Mouse (Mus musculus) midbrain, embryonic 15.5 days (tissue): ENCODE results near the gene Cdkl2. TPM values are rescaled to one million over a fixed set of nuclear protein-coding genes. Genes with fewer than 3 reads are reported as not detected.

Source experiments
- ATAC-seq: fragments of 200-750 bp; cut with Nextera tagmentation; replicated peaks from 2 replicates; pipeline ENCODE4 v1.8.0; 2017; ENCODE audit warnings: moderate TSS enrichment
- H3K27ac ChIP-seq: fragments of 300-500 bp; sonication (generic); 2 replicates; pipeline ENCODE4 v1.5.1; 2015; ENCODE audit warnings: mild to moderate bottlenecking, inconsistent platforms
- H3K27me3 ChIP-seq: fragments of 300-500 bp; sonication (generic); replicated peaks from 2 replicates; pipeline ENCODE4 v1.6.1; 2015; ENCODE audit warnings: inconsistent platforms
- H3K36me3 ChIP-seq: fragments of 300-500 bp; sonication (generic); replicated peaks from 2 replicates; pipeline ENCODE4 v1.6.1; 2015; ENCODE audit warnings: inconsistent platforms
- H3K4me1 ChIP-seq: fragments of 300-500 bp; sonication (generic); 2 replicates; pipeline ENCODE4 v1.6.1; 2015; ENCODE audit warnings: inconsistent platforms
- H3K4me2 ChIP-seq: fragments of 300-500 bp; sonication (generic); 2 replicates; pipeline ENCODE4 v1.6.1; 2015; ENCODE audit warnings: inconsistent platforms, mild to moderate bottlenecking, moderate library complexity
- H3K4me3 ChIP-seq: fragments of 300-500 bp; sonication (generic); 2 replicates; pipeline ENCODE4 v1.5.1; 2015; ENCODE audit warnings: mild to moderate bottlenecking, inconsistent platforms
- H3K9ac ChIP-seq: fragments of 300-500 bp; sonication (generic); 2 replicates; pipeline ENCODE4 v1.6.1; 2015; ENCODE audit warnings: mild to moderate bottlenecking, inconsistent platforms
- H3K9me3 ChIP-seq: fragments of 300-500 bp; sonication (generic); 2 replicates; pipeline ENCODE4 v1.6.1; 2016; ENCODE audit warnings: inconsistent platforms
- WGBS: fragments of 180-500 bp; shearing (Covaris S2); methylation state at CpG from one replicate; pipeline ENCODE4 v1.1.7; 2015; ENCODE audit warnings: mixed read lengths; 5-methylcytosine and 5-hydroxymethylcytosine counted together
- polyA plus RNA-seq: library from polyadenylated mRNA; unstranded; fragments of >200 nt; fragmentation: Nextera tagmentation; extraction: Ambion mirVana; gene quantifications from 2 replicates; pipeline ENCODE4 v1.2.1, GENCODE M21; 2015

The Cdkl2 gene
- 9.8 and 10.5 TPM in 2 replicates for polyA plus RNA-seq

DNA sequence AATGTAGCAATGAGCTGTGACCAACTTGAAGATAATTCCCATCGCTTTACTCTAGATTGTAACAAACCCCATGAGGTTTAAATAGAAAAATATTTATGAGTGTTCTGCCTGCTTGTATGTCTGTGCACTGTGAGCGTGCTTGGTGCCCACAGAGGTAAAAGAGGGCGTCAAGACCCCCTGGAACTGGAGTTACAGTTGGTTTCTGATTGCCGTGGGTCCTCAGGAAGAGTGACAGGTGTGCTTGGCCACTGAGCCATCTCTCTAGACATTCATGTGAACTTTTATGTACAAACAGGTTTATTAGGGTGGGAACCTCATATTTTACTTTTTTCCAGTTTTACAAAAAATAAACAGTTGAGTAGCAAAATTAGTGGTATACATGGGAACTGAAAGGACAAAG is at the start of gene Cdkl2:
TSS of gene Cdkl2 (minus strand) at position 101 of the 400 bp plus-strand sequence.
- Histone ChIP-seq H3K27me3 (peaks cover 4% of the 10 kb centered on the region; the same call in 1 of the 2 replicates), H3K4me3 (peak within 1 kb of the TSS; percentile 80), H3K4me2 (peak within 1 kb of the TSS; percentile 91), H3K9me3 (no peaks in the 10 kb centered on the region), H3K4me1 (no peaks in the 10 kb centered on the region; the same call in 1 of the 2 replicates), H3K36me3 (no peaks in the 10 kb centered on the region), H3K27ac (peak within 1 kb of the TSS; percentile 72), H3K9ac (peak within 1 kb of the TSS; percentile 43)
- ATAC-seq = no peak
- WGBS = 75% methylated on average over 4 of the region's 4 CpGs

DNA sequence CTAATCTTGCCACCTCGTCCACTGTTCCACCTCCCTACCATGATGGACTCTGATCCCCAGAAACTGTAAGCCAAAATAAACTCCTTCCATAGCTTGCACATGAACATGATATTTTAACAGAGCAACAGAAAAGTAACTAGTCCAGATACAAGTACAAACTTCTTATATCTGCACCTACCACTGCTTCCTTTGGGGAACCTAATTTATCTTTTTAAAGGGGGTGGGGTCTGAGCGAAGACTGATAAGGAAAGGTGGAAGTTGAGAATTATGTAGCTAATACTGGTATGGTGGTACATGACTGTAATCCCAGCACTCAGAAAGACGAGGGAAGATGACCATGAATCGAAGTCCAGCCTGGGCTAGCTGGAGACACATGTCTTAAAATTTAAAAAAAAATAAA is 43.8 kb upstream of the Cdkl2 start:
- no peak overlapping the region for H3K9ac ChIP-seq
- WGBS = 95% methylated on average over 4 of the region's 4 CpGs
- no peaks in the 10 kb centered on the region for H3K27me3 ChIP-seq

DNA sequence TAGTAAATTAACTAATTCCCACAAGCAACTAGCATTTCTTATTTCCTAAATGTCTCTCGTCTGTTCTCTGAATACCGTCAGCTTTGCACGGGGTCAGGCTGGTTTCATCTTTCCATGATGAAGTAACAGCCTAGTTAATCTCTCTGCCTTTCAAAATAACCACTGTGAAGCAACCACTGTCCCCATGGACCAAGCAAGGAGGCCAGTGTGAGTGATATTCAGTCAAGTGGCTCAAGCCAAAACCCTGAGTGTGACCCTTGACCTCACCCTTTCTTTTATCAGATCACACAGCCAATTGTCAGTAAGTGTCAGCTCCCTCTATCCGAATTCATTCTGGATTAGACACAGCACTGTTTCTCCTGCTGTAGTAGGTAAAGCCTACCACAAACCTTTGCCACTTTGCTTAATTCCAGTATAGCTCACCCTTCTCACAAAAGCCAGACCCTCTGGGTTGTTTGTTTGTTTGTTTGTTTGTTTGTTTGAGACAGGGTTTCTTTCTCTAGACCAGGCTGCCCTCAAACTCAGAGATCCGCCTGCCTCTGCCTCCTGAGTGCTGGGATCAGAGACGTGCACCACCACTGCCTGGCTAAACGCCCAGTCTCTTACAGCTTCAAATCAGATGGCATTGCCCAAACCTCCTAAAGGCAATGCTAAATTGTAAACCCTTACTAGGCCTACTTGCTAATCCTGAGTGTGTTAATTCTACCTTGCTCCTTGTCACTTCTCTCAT is 42.3 kb upstream of the Cdkl2 start:
- H3K4me3 ChIP-seq = no peak overlapping the region

More for the DNA sequence above, 43.8 kb upstream of the Cdkl2 start:
- Histone ChIP-seq H3K4me1 (peaks cover 7% of the 10 kb centered on the region; the same call in 1 of the 2 replicates), H3K27ac (no peak overlapping the region), H3K9me3 (no peaks in the 10 kb centered on the region), H3K4me3 (no peak overlapping the region), H3K36me3 (no peaks in the 10 kb centered on the region), H3K4me2 (no peak overlapping the region)
- no peak for ATAC-seq

DNA sequence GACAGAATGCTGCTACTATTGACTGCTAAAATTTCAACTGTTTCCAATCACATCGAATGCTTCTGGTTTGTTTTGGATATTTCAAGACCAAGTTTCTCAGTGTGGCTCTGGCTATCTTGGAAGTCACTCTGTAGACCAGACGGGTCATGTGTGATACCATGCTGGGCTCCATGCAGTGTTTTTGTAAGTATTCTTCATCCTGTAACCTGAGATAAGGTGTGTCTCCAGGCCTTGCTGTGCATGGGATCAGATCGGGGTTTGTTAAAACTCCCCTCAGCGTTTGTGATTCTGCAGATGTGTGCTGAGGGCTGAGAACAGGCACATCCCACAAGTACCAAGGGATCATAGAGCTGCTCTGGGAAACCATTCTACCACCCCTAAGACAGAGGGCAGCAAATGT is 41.6 kb upstream of the Cdkl2 start:
- Histone ChIP-seq H3K4me2 (no peak overlapping the region), H3K36me3 (no peaks in the 10 kb centered on the region), H3K27ac (no peak overlapping the region), H3K9ac (no peak overlapping the region), H3K9me3 (no peaks in the 10 kb centered on the region), H3K4me1 (peaks cover 27% of the 10 kb centered on the region), H3K4me3 (no peak overlapping the region), H3K27me3 (no peaks in the 10 kb centered on the region)
- WGBS = 82% methylated on average over 4 of the region's 4 CpGs
- ATAC-seq = no peak

More for the DNA sequence above, 42.3 kb upstream of the Cdkl2 start:
- Histone ChIP-seq H3K4me1 (peaks cover 20% of the 10 kb centered on the region), H3K9ac (no peak overlapping the region), H3K4me2 (no peak overlapping the region), H3K36me3 (no peaks in the 10 kb centered on the region), H3K9me3 (no peaks in the 10 kb centered on the region), H3K27me3 (no peaks in the 10 kb centered on the region), H3K27ac (no peak overlapping the region)
- 81% methylated on average over 7 of the region's 7 CpGs for WGBS
- ATAC-seq = no peak

DNA sequence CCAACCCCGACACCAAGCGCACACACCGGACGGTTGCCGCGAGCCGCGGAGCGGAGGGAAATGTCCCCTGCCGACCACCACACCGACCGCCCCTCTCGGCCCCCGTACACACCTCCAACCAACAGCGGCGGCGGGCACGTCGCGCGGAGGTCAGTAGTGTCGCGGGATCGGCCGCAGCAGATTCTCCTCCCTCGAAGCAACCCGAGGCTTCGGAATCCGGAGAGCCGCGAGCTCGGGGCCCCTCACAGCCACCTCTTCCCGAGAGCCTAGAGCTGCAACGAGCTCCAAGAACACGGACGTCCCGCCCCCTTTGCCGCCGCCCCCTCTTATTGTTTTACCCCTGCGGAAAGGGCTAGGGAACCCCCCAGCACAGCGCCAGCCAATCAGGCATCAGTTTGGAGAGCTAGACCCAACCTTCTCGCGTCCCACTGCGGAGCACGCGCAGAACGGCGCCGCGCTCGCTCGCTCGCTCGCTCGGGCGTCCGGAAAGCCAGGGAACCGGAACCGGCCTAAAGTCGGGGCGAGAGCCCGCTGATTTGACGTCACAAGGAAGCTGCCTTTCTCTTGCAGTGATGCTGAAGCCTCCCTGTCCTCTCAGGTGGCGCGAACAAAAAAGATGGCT is 39.8 kb upstream of the Cdkl2 start, which contains the start of gene G3bp2:
TSS of gene G3bp2 (minus strand) at position 303 of the 622 bp plus-strand sequence.
- Histone ChIP-seq H3K27ac (peak within 1 kb of the TSS; percentile 95), H3K9me3 (no peaks in the 10 kb centered on the region), H3K4me3 (peak within 1 kb of the TSS; percentile 66), H3K4me1 (peaks cover 39% of the 10 kb centered on the region), H3K27me3 (no peaks in the 10 kb centered on the region), H3K9ac (peak within 1 kb of the TSS; percentile 84), H3K4me2 (peak within 1 kb of the TSS; percentile 74), H3K36me3 (no peaks in the 10 kb centered on the region)
- peak; percentile 98 for ATAC-seq
- 0% methylated on average over 65 of the region's 65 CpGs for WGBS

DNA sequence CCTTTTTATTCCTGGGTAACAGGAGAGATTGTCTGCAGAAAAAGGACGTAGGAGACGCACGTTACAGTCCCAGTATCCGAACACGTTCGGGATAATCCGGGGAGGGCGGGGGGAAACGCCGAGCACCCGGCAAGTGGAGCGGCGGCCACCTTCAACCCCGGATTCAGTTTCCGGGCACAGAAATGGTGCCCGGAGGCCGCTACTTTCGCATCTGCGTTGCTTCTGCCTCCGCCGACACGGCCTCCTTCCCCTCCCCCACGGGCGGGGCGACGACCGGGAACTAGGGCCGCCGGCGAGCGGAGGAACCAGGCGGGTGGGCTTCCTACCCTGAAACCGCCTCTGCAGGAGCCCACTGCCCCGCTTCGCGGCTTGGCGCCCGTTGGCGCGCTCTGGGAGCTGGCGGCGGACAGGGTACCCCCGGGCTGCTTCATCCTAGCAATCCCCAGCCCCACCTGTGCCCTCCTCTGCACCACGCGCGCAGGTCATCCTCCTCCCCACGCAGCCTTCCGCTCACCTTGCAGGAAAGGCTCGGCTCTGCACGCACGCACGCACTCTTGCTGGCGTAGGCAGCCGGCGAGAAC is 39.2 kb upstream of the Cdkl2 start:
- Histone ChIP-seq H3K36me3 (no peaks in the 10 kb centered on the region), H3K4me1 (peaks cover 39% of the 10 kb centered on the region), H3K27ac (peak overlapping the region; percentile 95), H3K27me3 (no peaks in the 10 kb centered on the region), H3K4me3 (peak overlapping the region; percentile 66), H3K9ac (peak overlapping the region; percentile 84), H3K4me2 (peak overlapping the region; percentile 74), H3K9me3 (no peaks in the 10 kb centered on the region)
- peak; percentile 85 for ATAC-seq
- under 1% methylated on average over 54 of the region's 55 CpGs for WGBS

DNA sequence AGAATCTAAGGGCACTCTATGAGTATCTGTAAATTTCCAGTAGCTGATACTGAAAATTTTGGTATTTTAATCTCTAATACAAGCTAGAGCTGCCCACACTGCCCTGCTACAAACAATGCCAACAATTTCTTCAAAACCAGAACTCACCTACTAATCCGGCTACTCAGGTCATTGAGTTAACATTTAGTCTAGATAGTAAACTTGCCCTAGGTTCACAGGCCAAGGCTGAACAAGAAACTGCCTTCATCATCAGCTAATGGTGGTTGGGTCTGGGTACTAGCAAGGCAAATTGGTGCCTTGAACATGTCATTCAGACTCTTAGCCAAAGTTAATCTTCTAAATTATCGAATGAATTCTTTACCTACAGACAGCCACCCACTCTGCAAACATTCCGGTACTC is 37.6 kb upstream of the Cdkl2 start:
- ATAC-seq = no peak

DNA sequence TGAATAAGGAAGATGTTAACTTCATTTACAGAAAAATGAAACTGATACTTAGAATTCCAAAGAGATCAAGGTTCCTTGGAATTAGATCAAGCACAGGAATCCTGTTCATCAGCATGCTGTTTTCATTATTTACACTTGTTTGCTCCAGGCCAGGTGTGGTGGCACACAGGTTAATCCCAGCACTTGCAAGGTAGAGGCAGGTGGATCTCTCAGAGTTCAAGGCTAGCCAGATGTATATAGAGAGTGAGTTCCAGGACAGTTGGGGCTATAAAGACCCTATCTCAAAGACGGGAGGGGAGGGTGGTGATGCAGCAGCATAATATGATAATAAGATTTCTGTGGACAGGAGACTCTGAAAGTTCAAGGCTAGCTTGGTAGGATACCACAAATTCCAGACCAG is 36.7 kb upstream of the Cdkl2 start:
- no peak overlapping the region for H3K4me3 ChIP-seq
- WGBS = 72% methylated on average over 1 of the region's 1 CpGs
- no peaks in the 10 kb centered on the region for H3K9me3 ChIP-seq
- H3K27me3 ChIP-seq = no peaks in the 10 kb centered on the region
- no peak for ATAC-seq
- no peak overlapping the region for H3K9ac ChIP-seq
- no peaks in the 10 kb centered on the region for H3K36me3 ChIP-seq
- H3K4me2 ChIP-seq = 0 out of 2 replicates have a peak overlapping the region, but pooled peaks have one; percentile 74
- no peak overlapping the region for H3K27ac ChIP-seq
- peaks cover 39% of the 10 kb centered on the region for H3K4me1 ChIP-seq

More for the DNA sequence above, 37.6 kb upstream of the Cdkl2 start:
- peaks cover 39% of the 10 kb centered on the region for H3K4me1 ChIP-seq
- H3K9ac ChIP-seq = no peak overlapping the region
- H3K9me3 ChIP-seq = no peaks in the 10 kb centered on the region
- H3K27me3 ChIP-seq = no peaks in the 10 kb centered on the region
- no peak overlapping the region for H3K27ac ChIP-seq
- peak overlapping the region; percentile 74 for H3K4me2 ChIP-seq
- whole genome bisulfite sequencing = 77% methylated on average over 3 of the region's 3 CpGs
- peak overlapping the region; percentile 66 for H3K4me3 ChIP-seq
- H3K36me3 ChIP-seq = no peaks in the 10 kb centered on the region

DNA sequence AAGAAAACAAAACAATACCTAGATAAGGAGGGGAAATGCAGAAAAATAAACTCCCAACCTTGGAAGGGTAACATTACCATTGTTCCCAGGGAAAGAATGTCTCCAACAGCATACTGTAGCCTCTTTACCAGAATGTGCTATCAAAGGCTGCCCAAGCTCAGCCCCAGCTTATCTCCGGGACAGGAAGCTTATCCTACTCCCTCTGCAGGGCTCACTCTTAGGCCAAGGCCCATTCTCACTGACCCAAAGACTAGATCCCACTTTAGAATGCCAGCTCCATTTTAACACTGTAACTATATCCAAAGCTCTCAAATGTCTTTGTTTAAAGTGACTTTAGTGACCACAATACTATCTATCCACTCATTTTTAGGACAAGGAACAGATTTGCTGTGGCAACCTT is 35.6 kb upstream of the Cdkl2 start:
- Histone ChIP-seq H3K9me3 (no peaks in the 10 kb centered on the region), H3K9ac (no peak overlapping the region), H3K27me3 (no peaks in the 10 kb centered on the region), H3K4me3 (no peak overlapping the region), H3K4me2 (no peak overlapping the region), H3K27ac (no peak overlapping the region), H3K36me3 (no peaks in the 10 kb centered on the region), H3K4me1 (peaks cover 34% of the 10 kb centered on the region)
- ATAC-seq = no peak
- WGBS = 74% methylated on average over 1 of the region's 1 CpGs

DNA sequence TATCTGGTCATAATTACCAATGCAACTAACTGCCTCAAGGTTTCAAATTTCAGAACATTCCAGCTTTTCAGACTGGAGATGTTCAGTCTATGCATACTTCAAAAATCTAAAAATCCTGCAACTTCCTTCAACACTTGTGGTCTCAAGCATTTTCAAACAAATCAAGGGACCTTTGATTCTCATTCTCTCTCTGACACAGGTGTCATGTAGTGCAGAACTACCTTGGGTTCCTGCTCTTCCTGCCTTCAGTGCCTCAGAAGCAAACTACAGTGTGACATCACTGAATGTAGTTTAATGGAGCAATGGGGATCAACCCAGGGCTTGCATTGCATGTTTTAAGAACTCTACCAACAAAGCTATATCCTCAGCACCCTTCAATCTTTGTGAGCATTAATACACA is 35.1 kb upstream of the Cdkl2 start:
- Histone ChIP-seq H3K9ac (no peak overlapping the region), H3K4me3 (no peak overlapping the region), H3K27me3 (no peaks in the 10 kb centered on the region), H3K9me3 (no peaks in the 10 kb centered on the region), H3K4me2 (no peak overlapping the region), H3K27ac (no peak overlapping the region), H3K36me3 (no peaks in the 10 kb centered on the region), H3K4me1 (peaks cover 31% of the 10 kb centered on the region)
- no peak for ATAC-seq

DNA sequence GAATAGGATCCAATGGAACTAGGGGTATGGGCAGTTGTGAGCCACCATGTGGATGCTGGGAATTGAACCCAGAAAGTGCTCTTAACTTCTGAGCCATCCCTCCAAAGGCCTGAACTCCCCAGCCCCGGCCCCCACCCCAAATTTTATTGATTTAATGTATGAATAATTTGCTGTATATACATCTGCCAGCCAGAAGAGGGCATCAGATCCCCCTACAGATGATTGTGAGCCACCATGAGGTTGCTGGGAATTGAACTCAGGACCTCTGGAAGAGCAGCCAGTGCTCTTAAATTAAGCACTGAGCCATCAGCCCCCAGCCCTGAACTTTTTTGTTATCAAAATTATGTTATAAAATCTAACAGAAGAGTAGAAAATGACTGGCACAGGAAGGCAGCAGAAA is 32.6 kb upstream of the Cdkl2 start:
- H3K4me3 ChIP-seq = no peak overlapping the region
- H3K9ac ChIP-seq = no peak overlapping the region
- H3K9me3 ChIP-seq = no peaks in the 10 kb centered on the region
- peaks cover 22% of the 10 kb centered on the region for H3K4me1 ChIP-seq
- peaks cover 2% of the 10 kb centered on the region; the same call in 1 of the 2 replicates for H3K36me3 ChIP-seq
- no peaks in the 10 kb centered on the region for H3K27me3 ChIP-seq
- no peak overlapping the region for H3K27ac ChIP-seq
- 85% methylated on average over 1 of the region's 1 CpGs for WGBS
- ATAC-seq = no peak
- no peak overlapping the region for H3K4me2 ChIP-seq

DNA sequence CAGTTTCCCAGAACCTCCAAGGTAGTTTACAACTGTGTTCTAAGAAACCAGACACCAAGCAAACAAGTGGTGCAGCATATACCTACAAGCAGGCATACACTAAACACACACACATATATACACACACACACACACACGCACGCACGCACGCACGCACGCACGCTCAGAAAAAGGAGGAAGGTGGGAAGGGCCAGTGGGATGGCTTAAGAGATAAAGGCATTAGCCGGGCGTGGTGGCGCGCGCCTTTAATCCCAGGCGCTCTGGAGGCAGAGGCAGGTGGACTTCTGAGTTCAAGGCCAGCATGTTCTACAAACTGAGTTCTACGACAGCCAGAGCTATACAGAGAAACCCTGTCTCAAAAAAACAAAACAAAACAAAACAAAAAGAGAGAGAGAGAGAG is 30.4 kb upstream of the Cdkl2 start:
- WGBS = 91% methylated on average over 14 of the region's 14 CpGs
- Histone ChIP-seq H3K27ac (no peak overlapping the region), H3K36me3 (peaks cover 5% of the 10 kb centered on the region; the same call in 1 of the 2 replicates), H3K9ac (no peak overlapping the region), H3K4me2 (no peak overlapping the region), H3K4me3 (no peak overlapping the region), H3K27me3 (no peaks in the 10 kb centered on the region), H3K4me1 (peaks cover 4% of the 10 kb centered on the region), H3K9me3 (no peaks in the 10 kb centered on the region)
- ATAC-seq = no peak
